Mouse (Mus musculus): Measurements from ENCODE around the gene Kcnk3. TPM values are rescaled to one million over a fixed set of nuclear protein-coding genes. Genes with fewer than 3 reads are reported as not detected.

Gene Kcnk3
- polyA plus RNA-seq, 1 experiment from 2014 or later, result 11.7 TPM

DNA sequence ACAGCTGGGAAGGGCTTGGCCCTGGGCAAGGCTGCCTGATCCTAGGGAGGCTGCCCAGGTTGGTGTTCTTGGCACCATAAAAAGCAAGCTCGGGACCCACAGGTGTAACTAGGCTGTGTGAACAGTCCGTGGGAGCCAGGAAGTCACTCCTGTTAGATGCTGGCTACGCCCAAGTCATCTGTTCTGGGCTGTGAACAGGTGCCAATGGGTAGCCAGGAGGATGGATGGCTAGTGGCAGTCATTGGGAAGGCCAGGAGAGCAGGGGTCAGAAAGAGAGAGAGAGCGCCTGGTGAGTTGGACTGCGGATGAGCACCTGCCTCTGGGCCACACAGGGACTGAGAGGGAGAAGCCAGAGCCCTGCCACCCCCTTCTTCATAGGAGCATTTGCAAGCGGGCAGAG lies 17.7 kb downstream of the Kcnk3 start:
- H3K4me1 ChIP-seq (replicated peaks; ENCODE audit: control insufficient read depth, insufficient read depth, low read length), result no peaks in the 10 kb centered on the region
- no peaks in the 10 kb centered on the region for H3K9me3 ChIP-seq (ENCODE audit: control insufficient read depth, low read length)
- H3K27me3 ChIP-seq (ENCODE audit: control insufficient read depth, insufficient read depth, low read length), result no peaks in the 10 kb centered on the region
- H3K4me3 ChIP-seq (replicated peaks; ENCODE audit: low read length), result no peak overlapping the region
- H3K9ac ChIP-seq, result no peak overlapping the region
- no peak overlapping the region for H3K27ac ChIP-seq
- ATAC-seq (ENCODE audit: low FRiP score), result no peak
- DNase-seq (ENCODE audit: low spot score), result no peak
- no peak overlapping the region for H3K4me2 ChIP-seq (replicated peaks)
- 90% methylated on average over 6 of the region's 6 CpGs for WGBS
- H3K36me3 ChIP-seq (replicated peaks; ENCODE audit: control insufficient read depth, insufficient read depth), result no peaks in the 10 kb centered on the region

DNA sequence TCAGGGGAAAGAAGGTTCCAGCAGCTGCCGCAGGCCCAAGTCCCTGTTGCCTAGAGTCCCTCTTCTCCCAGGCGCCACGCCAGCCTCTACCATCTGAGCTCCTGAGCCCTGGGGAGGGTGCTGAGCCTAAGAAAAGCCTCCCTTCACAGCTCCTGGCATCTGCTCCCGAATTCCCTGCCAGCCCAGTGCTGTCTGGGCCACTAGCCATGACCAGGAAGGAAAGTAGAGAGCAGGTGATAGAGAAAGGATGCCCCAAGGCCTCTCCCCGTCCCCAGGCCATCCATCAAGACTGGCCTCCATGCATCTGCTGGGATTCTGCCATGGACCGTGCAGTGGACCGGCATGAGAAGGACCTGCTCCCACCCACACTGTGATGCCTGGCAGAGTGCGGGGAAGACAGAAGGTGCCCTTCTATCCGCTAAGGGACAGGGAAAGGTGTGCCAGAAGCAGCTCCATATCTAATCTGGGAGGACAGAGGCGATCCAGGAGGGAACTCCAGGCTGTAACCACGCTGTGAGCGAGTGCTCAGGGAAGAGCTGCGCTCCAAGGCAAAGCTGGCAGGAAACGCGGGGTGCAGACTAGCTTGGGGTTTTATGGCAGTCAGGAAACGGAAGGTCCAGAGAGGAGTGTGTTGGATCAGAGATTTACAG lies 18.6 kb downstream of the Kcnk3 start:
- no peaks in the 10 kb centered on the region for H3K36me3 ChIP-seq (replicated peaks; ENCODE audit: control insufficient read depth, insufficient read depth)
- no peak overlapping the region for H3K9ac ChIP-seq
- H3K4me1 ChIP-seq (replicated peaks; ENCODE audit: control insufficient read depth, insufficient read depth, low read length), result no peaks in the 10 kb centered on the region
- peak; percentile 50 for DNase-seq (ENCODE audit: low spot score)
- ATAC-seq (ENCODE audit: low FRiP score), result peak; percentile 63
- WGBS, result 65% methylated on average over 16 of the region's 16 CpGs
- no peak overlapping the region for H3K4me2 ChIP-seq (replicated peaks)
- no peak overlapping the region for H3K4me3 ChIP-seq (replicated peaks; ENCODE audit: low read length)
- H3K9me3 ChIP-seq (ENCODE audit: control insufficient read depth, low read length), result no peaks in the 10 kb centered on the region
- H3K27ac ChIP-seq, result no peak overlapping the region
- H3K27me3 ChIP-seq (ENCODE audit: control insufficient read depth, insufficient read depth, low read length), result no peaks in the 10 kb centered on the region

DNA sequence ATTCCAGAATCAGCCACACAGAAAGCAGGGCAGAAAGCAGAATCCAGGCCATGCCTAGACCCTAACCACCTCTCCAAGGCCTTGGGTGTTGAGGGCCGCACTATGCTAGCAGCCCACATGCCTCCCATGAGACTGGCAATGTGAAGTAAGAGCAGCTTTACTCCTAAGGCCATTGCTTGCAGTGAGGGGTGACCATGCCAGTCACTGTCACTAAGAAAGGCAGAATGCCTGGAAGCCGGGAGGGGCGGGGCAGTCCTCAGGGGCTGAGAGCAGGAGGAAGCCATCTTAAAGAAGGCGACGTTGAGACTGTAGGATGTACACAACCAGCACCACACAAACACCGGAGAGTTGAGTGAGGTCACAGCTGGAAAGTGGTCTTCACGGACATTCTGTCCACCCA lies 21.1 kb downstream of the Kcnk3 start:
- no peak overlapping the region for H3K4me2 ChIP-seq (replicated peaks)
- H3K4me3 ChIP-seq (replicated peaks; ENCODE audit: low read length), result no peak overlapping the region
- H3K36me3 ChIP-seq (replicated peaks; ENCODE audit: control insufficient read depth, insufficient read depth), result no peaks in the 10 kb centered on the region
- H3K27me3 ChIP-seq (ENCODE audit: control insufficient read depth, insufficient read depth, low read length), result no peaks in the 10 kb centered on the region
- no peak overlapping the region for H3K27ac ChIP-seq
- no peaks in the 10 kb centered on the region for H3K9me3 ChIP-seq (ENCODE audit: control insufficient read depth, low read length)
- DNase-seq (ENCODE audit: low spot score), result no peak
- 90% methylated on average over 7 of the region's 7 CpGs for WGBS
- no peaks in the 10 kb centered on the region for H3K4me1 ChIP-seq (replicated peaks; ENCODE audit: control insufficient read depth, insufficient read depth, low read length)
- no peak for ATAC-seq (ENCODE audit: low FRiP score)
- H3K9ac ChIP-seq, result no peak overlapping the region

DNA sequence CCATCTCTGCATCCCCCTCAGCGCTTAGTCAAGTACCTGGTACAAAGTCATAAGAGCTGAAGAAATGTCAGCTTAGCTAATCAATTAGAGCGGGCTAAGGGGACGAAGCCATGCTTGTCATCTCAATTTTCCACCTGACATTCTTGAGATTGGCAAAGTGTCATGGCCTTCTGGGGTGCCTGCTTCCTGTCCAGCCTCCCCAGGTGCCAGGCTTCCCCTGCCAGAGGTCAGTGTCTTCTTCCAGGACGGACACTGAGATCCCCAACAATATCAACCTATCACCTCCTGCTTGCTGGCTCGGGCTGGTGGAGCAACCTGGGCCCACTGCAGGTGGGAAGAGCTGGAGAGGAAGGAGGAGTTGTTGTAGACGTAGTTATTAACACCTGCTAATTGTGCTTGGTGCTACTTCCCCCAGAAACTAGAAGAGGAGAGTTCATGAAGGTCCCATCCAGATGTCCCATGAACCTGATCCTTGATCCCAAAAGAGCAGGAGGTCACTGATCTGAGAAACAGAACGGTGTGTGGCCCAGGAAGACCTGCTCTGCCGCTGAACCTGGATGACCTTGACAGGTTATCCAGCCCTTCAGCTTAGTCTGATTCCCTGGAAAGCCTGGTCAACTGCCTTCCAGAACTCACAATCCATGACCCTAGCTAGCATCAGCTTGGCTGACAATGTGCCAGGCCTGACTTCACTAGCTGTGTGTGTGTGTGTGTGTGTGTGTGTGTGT lies 22.1 kb downstream of the Kcnk3 start:
- Histone ChIP-seq H3K27me3 (ENCODE audit: control insufficient read depth, insufficient read depth, low read length) (no peaks in the 10 kb centered on the region), H3K4me2 (replicated peaks) (no peak overlapping the region), H3K4me1 (replicated peaks; ENCODE audit: control insufficient read depth, insufficient read depth, low read length) (no peaks in the 10 kb centered on the region), H3K4me3 (replicated peaks; ENCODE audit: low read length) (no peak overlapping the region), H3K27ac (no peak overlapping the region), H3K36me3 (replicated peaks; ENCODE audit: control insufficient read depth, insufficient read depth) (no peaks in the 10 kb centered on the region), H3K9me3 (ENCODE audit: control insufficient read depth, low read length) (no peaks in the 10 kb centered on the region), H3K9ac (no peak overlapping the region)
- DNase-seq (ENCODE audit: low spot score) (no peak), ATAC-seq (ENCODE audit: low FRiP score) (no peak)
- 83% methylated on average over 8 of the region's 8 CpGs for WGBS

DNA sequence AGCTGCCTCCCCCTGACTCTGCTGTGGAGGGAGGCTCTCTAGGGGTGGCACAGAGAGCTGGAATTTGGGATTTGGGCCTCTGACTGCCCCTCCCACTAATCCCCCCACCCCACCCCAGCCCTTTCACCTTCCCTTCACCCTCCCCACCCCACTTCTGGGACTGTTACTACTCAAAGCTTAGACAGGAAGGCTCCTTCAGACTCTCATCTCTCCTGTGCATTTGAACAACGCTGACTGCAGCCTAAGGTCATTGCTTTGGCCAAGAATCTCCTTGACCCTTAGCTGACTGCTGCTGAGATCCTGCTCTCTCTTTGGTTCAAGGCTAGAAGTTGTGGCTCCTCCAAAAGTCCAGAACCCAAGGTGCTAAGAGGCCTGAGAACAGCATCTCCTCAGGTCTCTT lies 23.1 kb downstream of the Kcnk3 start:
- H3K9me3 ChIP-seq (ENCODE audit: control insufficient read depth, low read length), result no peaks in the 10 kb centered on the region
- H3K4me2 ChIP-seq (replicated peaks), result no peak overlapping the region
- ATAC-seq (ENCODE audit: low FRiP score) (no peak), DNase-seq (ENCODE audit: low spot score) (no peak)
- H3K27ac ChIP-seq, result no peak overlapping the region
- H3K4me3 ChIP-seq (replicated peaks; ENCODE audit: low read length), result no peak overlapping the region
- H3K4me1 ChIP-seq (replicated peaks; ENCODE audit: control insufficient read depth, insufficient read depth, low read length), result no peaks in the 10 kb centered on the region
- 73% methylated on average over 1 of the region's 1 CpGs for WGBS
- no peaks in the 10 kb centered on the region for H3K27me3 ChIP-seq (ENCODE audit: control insufficient read depth, insufficient read depth, low read length)
- no peak overlapping the region for H3K9ac ChIP-seq
- H3K36me3 ChIP-seq (replicated peaks; ENCODE audit: control insufficient read depth, insufficient read depth), result no peaks in the 10 kb centered on the region

DNA sequence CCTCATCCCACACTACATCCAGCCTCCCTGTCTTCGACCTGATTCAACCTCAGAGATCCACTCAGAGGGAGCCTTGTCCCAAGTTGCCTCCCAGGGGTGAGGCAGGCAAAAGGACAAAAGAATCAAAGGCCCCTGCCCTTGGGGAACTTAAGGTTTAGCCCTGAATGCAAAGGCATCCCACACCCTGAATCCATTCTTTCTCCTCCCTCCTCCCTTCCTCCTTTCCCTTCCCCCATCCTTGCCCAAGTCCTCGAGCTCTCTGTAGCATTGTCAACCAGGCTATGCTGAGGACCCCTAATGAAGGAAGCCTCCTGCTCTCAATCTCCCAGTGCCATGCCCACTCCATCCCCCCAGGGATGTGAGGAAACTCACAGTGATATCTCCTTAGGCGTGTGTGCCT lies 23.7 kb downstream of the Kcnk3 start:
- Histone ChIP-seq H3K27ac (no peak overlapping the region), H3K9me3 (ENCODE audit: control insufficient read depth, low read length) (no peaks in the 10 kb centered on the region), H3K36me3 (replicated peaks; ENCODE audit: control insufficient read depth, insufficient read depth) (no peaks in the 10 kb centered on the region), H3K4me3 (replicated peaks; ENCODE audit: low read length) (no peak overlapping the region), H3K9ac (no peak overlapping the region), H3K4me2 (replicated peaks) (no peak overlapping the region), H3K27me3 (ENCODE audit: control insufficient read depth, insufficient read depth, low read length) (no peaks in the 10 kb centered on the region), H3K4me1 (replicated peaks; ENCODE audit: control insufficient read depth, insufficient read depth, low read length) (no peaks in the 10 kb centered on the region)
- WGBS, result 24% methylated on average over 3 of the region's 3 CpGs
- DNase-seq (ENCODE audit: low spot score) (no peak), ATAC-seq (ENCODE audit: low FRiP score) (no peak)

DNA sequence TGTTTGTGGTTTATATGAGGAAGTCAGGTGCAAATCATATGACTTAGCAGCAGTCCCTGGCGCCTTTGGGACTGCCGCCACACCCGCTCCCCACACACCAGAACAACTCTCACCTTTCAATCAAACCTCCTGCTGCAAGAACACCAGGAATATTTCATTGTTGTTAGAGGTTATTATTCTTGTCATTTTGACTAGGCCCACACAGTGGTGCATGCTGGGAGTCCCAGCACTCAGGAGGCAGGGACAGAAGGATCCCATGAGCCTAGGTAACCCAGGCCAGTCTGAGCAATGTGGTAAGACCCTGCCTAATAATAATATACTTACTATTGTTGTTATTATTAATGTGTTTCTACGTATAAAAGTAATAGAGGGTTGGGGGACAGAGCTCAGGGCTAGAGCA lies 24.6 kb downstream of the Kcnk3 start:
- Histone ChIP-seq H3K4me3 (replicated peaks; ENCODE audit: low read length) (no peak overlapping the region), H3K9ac (no peak overlapping the region), H3K27me3 (ENCODE audit: control insufficient read depth, insufficient read depth, low read length) (no peaks in the 10 kb centered on the region), H3K36me3 (replicated peaks; ENCODE audit: control insufficient read depth, insufficient read depth) (no peaks in the 10 kb centered on the region), H3K4me1 (replicated peaks; ENCODE audit: control insufficient read depth, insufficient read depth, low read length) (no peaks in the 10 kb centered on the region), H3K27ac (no peak overlapping the region), H3K9me3 (ENCODE audit: control insufficient read depth, low read length) (no peaks in the 10 kb centered on the region), H3K4me2 (replicated peaks) (no peak overlapping the region)
- DNase-seq (ENCODE audit: low spot score), result no peak
- ATAC-seq (ENCODE audit: low FRiP score), result no peak
- 86% methylated on average over 4 of the region's 4 CpGs for WGBS

DNA sequence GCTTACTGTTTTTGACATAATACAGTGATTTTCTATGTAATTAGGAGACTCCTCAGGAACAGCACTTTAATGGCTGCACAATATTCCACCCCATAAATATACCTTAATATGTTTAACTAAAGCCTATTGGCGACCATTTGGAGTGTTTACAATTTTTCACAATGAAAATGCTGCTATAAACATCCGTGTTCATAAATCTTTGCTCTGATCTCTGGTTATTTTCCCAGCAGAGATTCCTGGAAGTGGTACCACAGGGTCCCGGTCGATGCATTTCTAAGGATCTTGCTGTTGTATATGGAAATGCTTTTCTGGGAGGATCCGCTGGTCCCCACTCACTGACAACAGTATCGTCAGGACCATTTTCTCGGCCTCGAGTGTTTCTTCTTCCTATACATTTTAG lies 25.3 kb downstream of the Kcnk3 start:
- 86% methylated on average over 8 of the region's 8 CpGs for WGBS
- Histone ChIP-seq H3K4me1 (replicated peaks; ENCODE audit: control insufficient read depth, insufficient read depth, low read length) (no peaks in the 10 kb centered on the region), H3K9ac (no peak overlapping the region), H3K4me2 (replicated peaks) (no peak overlapping the region), H3K4me3 (replicated peaks; ENCODE audit: low read length) (no peak overlapping the region), H3K27ac (no peak overlapping the region), H3K36me3 (replicated peaks; ENCODE audit: control insufficient read depth, insufficient read depth) (no peaks in the 10 kb centered on the region), H3K27me3 (ENCODE audit: control insufficient read depth, insufficient read depth, low read length) (no peaks in the 10 kb centered on the region), H3K9me3 (ENCODE audit: control insufficient read depth, low read length) (no peaks in the 10 kb centered on the region)
- no peak for DNase-seq (ENCODE audit: low spot score)
- no peak for ATAC-seq (ENCODE audit: low FRiP score)

DNA sequence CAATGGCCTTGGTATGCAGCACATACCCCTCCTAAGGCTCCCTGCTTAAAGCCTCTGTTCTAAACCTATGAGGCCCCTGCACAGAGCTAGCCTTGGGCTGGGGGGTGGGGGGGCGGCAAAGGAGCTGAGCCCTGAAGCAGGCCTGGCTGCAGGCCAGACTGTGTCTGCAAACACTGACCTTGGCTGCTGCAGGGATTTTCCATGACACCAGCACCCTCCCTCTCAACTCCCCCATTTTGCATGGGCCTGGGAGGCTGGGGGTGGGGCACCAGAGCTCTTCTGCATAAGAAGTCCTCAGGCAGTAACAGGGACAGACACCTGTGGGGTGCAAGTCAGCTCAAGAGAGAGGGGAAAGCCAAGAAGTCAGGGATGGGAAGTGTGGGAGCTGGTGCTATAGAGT lies 26.3 kb downstream of the Kcnk3 start:
- DNase-seq (ENCODE audit: low spot score), result peak; percentile 43
- 37% methylated on average over 1 of the region's 1 CpGs for WGBS
- peak; percentile 63; the same call in 1 of the 2 replicates for ATAC-seq (ENCODE audit: low FRiP score)

More for the DNA sequence above, 26.3 kb downstream of the Kcnk3 start:
- Histone ChIP-seq H3K27ac (no peak overlapping the region), H3K9ac (no peak overlapping the region), H3K4me3 (replicated peaks; ENCODE audit: low read length) (no peak overlapping the region), H3K9me3 (ENCODE audit: control insufficient read depth, low read length) (no peaks in the 10 kb centered on the region), H3K36me3 (replicated peaks; ENCODE audit: control insufficient read depth, insufficient read depth) (no peaks in the 10 kb centered on the region), H3K4me2 (replicated peaks) (no peak overlapping the region), H3K27me3 (ENCODE audit: control insufficient read depth, insufficient read depth, low read length) (no peaks in the 10 kb centered on the region), H3K4me1 (replicated peaks; ENCODE audit: control insufficient read depth, insufficient read depth, low read length) (no peaks in the 10 kb centered on the region)

Measured in hindbrain, embryonic 14.5 days (tissue).